Mouse (Mus musculus) monocyte, adult 2 months (primary cell): ENCODE data around the gene Spin4.

Experiments used
- DNase-seq, 2 experiments: peaks; one replicate each; pipeline ENCODE4 v3.0.0; 2022; ENCODE audit warnings: low spot score in 2 of 2, low read depth in 1 of 2

Gene Spin4

DNA sequence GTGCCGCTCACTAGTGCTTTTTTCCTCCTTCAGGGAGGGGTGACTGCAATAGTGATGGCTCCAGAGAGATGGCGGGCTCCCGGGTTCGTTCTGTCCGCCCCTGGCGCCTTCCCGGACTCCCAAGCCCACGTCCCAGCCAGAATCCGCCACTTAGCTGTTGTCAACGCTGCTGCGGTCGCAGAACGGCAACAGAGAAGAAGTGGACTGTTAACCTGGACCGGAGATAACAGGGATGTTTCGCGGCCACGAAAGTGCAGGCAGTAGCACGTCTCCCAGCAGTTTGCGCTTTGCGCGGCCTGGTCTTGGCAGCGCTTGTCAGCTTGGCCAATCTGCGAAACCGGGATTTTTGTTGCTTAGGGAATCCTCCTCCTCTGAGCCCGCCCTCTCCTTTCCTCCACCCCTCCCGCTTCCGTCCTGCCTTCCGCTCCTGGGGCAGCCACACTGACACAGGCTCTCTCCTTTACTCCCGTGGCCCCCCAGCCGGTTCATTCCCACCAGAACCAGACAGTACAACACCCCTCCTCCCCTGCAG, at the start of gene Spin4:
Spin4 (minus strand) TSS at position 322 of the 532 bp plus-strand sequence.
- DNase-seq, result no peak

DNA sequence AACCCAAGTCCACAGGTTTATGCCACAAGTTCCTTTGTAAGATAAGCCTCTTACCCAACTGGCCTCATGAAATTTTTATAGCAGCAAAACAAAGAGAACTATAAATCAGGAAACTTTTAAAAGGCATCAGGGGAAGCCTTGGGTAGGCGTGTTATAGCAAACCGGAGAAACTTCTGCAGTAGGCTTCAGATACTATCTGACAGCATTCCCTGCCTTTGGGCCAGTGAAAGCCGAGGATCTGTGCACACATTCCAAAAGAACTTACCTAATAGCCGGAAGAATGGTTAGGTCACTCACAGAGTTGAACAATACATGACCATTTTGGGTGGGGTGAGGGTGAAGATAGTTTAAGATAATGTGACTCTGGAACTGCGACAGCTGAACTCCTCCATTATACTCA, 1.4 kb upstream of the Spin4 start:
- no peak for DNase-seq

DNA sequence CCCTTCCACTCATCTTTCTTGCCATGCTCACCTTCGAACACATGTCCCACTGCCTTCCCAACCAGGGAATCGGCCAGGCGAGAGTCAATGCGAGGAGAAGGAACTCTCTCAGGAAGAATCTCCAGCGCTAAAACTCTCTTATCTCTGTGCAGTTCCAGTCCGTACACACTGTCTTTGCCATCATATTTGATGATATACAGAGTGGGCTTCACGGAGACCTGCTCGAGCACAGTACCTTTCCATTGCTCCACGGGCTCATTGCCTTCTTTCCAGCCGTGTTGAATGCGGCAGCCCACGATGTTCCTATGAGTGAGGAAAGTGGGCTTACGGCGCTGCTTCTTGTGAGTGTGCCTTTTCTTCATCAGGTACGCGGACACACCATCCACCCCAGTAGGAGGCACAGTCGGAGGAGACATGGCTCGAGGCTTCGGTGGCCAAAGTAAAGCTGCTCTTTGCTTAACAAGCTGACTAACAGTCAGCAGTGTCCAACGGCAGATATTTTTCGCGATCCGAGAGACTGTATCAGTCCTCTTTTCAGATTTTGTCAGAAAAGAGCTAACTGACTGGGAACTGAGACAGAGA, 612 bp downstream of the Spin4 start:
- no peak for DNase-seq

DNA sequence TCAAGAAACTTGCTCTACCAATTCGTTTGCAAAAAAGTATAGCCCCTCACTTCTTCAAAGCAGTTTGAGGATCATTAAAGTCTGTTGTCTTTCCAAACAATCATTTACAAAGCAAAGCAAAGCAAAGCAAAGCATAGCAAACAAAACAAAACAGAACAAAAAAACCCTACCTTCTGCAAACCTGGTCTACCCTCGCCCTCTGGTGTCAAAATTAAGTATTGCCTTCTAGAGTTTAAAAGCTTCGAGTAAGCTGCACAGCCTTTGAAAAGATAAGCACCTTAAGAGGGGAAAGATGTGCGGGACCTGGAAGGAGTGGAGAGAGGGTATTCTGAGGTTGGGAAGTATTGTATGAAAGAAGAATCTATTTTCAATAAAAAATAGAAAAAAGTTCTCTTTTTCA, 14.4 kb downstream of the Spin4 start:
- DNase-seq, result no peak

DNA sequence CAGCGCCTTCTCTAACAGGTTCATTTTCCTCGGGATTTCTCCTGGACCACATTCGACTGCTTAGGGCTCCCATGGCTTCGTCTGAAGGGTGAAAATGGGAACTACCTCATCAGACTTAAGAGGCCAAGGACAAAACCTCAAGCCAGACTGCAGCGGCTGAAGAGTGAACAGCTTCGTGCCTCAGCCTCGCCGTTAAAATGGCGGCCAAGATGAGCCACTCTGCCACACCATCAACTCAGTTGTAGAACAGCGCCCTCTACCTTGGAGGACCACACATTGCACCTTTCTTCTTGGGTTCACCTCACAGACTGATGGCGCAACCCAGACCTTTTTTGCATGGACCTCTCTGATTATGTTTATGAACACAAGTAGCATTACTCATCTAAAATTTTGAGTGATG, 27.6 kb downstream of the Spin4 start:
- no peak for DNase-seq

DNA sequence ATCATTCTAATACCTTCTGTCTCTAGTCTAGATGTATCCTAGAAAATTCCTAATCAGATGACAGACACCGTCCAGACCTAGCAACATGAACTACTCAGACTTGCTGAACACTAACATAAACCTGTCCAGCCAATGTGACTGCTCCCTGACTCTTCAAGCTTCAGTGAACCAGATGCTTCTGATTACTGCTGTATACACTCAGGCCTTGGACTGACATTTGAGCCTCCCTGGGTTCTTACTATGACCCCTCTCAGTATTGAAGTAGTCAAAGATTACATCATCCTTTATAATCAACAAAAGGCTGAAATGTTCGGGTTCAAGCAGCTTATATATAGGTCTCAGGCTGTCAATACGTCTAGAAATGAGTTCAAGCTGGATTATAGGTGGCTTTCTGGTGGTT, 32.4 kb downstream of the Spin4 start:
- DNase-seq, result no peak

DNA sequence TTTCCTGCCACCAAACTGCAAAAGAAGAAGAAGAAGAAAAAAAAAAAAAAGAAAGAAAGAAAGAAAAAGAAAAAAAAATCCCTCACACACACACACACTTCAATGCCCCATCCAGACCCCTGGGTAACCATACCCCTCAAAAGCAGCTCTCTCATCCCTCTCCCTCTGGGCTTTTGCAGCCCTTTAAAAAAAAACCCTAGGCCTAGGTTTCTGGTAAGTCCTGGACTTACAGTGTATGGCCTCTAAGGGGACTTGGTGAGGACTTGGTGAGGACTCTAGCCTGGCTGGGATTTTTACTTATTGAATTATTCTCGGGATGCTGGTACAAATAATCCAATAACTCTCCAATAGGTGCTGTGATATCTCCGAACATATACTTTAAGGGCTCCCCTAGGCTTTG, 35.6 kb downstream of the Spin4 start:
- DNase-seq, result no peak

DNA sequence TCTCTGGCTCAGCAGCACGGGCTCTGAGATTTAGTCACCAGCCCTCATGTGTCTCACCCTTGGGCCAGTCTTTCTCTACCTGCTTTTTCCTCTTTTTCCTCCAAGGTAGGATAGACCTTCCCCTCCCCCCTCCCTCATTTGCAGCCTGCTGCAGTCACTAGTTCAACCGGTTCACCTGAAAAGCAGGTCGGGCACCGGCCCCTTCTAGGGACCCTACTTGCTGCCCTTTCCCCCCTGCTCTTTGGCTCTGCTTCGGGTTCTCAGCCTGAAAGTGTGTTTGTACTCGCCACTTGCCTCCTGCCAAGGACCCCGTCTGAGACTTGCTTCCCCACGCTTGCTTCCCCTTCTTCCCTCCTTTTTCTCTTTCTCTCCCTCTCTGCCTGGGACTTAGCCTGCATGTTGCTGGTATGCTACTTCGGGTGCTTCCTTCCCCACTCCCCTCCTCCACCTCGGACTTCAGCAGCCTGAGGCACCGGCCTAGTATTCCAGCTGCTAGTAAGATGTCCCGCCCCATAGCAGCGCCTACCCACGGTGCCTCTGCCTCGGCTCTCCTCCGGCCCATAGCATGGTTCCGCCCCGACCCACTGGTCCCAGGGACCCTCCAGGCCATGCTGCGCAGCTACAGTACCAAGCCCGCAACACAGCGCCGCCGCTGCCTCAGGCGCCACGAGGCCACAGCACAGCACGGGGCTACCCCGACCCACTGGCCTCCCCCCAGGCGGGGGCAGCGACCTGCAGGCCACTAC, 36.2 kb downstream of the Spin4 start:
- DNase-seq, result no peak
